Mouse (Mus musculus): ENCODE results near the gene Ubox5. TPM values are rescaled to one million over a fixed set of nuclear protein-coding genes. Genes with fewer than 3 reads are reported as not detected.

Ubox5 gene
- total and polyA plus RNA-seq, 3 experiments, result 5.5 to 10.6 (median 7.0) TPM

DNA sequence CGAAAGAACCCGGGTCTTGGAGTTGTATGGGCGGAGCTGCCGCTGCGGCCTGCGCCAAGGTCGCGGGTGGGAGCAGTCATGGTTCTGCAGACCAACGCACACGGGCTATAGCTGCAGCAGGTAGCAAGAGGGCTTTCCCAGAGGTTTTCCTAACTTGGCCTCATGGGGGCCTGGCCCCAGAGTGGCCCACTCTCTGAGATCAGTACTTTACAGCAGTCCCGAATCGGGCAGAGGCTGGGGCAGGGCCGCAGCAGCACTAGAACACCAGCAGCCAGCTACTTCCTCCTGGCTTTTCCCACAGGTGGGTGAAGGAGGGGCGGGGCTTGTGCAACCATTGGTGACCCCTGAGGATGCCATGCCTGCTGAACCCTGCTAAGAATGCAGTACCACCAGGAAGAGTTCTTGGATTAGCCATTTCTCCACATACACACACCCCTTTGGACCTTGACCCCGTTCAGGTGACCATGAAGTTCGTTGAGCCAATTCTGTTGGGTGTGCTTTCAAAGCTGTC, 8.3 kb upstream of the Ubox5 start:
- TF ChIP-seq POLR2A (IDR thresholded peaks at IDR 0.05; ENCODE audit: low read depth, low read length) (no peak), JUND (conservative IDR thresholded peaks at IDR 0.05; ENCODE audit: low read depth, low read length) (no peak), MAZ (IDR thresholded peaks at IDR 0.05; ENCODE audit: low read depth, low read length) (no peak), CTCF (conservative IDR thresholded peaks at IDR 0.05 in 1 of 2, IDR thresholded peaks at IDR 0.05 in 1 of 2; ENCODE audit: low read depth in 2 of 2, low read length in 2 of 2) (no peak), SIN3A (IDR thresholded peaks at IDR 0.05; ENCODE audit: low read length) (no peak), E2F4 (IDR thresholded peaks at IDR 0.05; ENCODE audit: insufficient replicate concordance, low read depth, low read length) (no peak), ZKSCAN1 (IDR thresholded peaks at IDR 0.05; ENCODE audit: borderline replicate concordance, low read depth, low read length) (no peak), MEF2A (IDR thresholded peaks at IDR 0.05; ENCODE audit: borderline replicate concordance, low read depth, low read length) (no peak), TBP (conservative IDR thresholded peaks at IDR 0.05; ENCODE audit: low read depth, low read length) (no peak), MAX (IDR thresholded peaks at IDR 0.05; ENCODE audit: low read length) (no peak), PAX5 (IDR thresholded peaks at IDR 0.05; ENCODE audit: low read length) (no peak), POLR2AphosphoS2 (IDR thresholded peaks at IDR 0.05; ENCODE audit: low read depth, low read length) (no peak), TCF12 (IDR thresholded peaks at IDR 0.05; ENCODE audit: low read depth, low read length) (no peak), BHLHE40 (IDR thresholded peaks at IDR 0.05; ENCODE audit: low read depth, low read length) (no peak), USF2 (conservative IDR thresholded peaks at IDR 0.05; ENCODE audit: low read depth, low read length) (no peak), RCOR1 (conservative IDR thresholded peaks at IDR 0.05; ENCODE audit: low read depth, low read length) (no peak), USF1 (IDR thresholded peaks at IDR 0.05; ENCODE audit: low read depth, low read length) (no peak)
- dilution Hi-C loops (cut with MboI; ENCODE audit: extremely low pct_ligation_motif_present, extremely low pct_unique_long_range_greater_than_20kb, low sequenced_read_pairs), result no loop called here
- peaks cover 11 to 31% of the 10 kb centered on the region in 2 experiments for H3K4me1 ChIP-seq (ENCODE audit: control insufficient read depth in 1 of 2, insufficient read depth in 2 of 2)
- no peak overlapping the region for H3K27ac ChIP-seq (ENCODE audit: insufficient read depth, low read depth)
- peaks cover 3 to 33% of the 10 kb centered on the region in 2 experiments for H3K36me3 ChIP-seq (replicated peaks in 1 of 2; ENCODE audit: control insufficient read depth in 1 of 2, insufficient read depth in 1 of 2, low read length in 1 of 2)
- no peaks in the 10 kb centered on the region for H3K9me3 ChIP-seq (replicated peaks; ENCODE audit: low read length)
- H3K9ac ChIP-seq (ENCODE audit: insufficient read depth, low read depth), result no peak overlapping the region
- DNase-seq (ENCODE audit: extremely low read depth), result no peak
- H3K79me2 ChIP-seq (replicated peaks; ENCODE audit: control insufficient read depth, extremely low read depth, insufficient read depth, poor library complexity, severe bottlenecking), result no peaks in the 10 kb centered on the region
- H3K27me3 ChIP-seq (replicated peaks), result peaks cover 3% of the 10 kb centered on the region
- H3K4me3 ChIP-seq (replicated peaks in 1 of 3; ENCODE audit: low read depth in 2 of 3, low read length in 2 of 3, poor library complexity in 1 of 3), result no peak overlapping the region
- in situ Hi-C loops (cut with MboI; ENCODE audit: low pct_ligation_motif_present, low pct_unique_long_range_greater_than_20kb, low sequenced_read_pairs), result no loop called here
- no peak overlapping the region for H3K4me2 ChIP-seq (ENCODE audit: insufficient read depth, low read depth, poor library complexity, severe bottlenecking)

DNA sequence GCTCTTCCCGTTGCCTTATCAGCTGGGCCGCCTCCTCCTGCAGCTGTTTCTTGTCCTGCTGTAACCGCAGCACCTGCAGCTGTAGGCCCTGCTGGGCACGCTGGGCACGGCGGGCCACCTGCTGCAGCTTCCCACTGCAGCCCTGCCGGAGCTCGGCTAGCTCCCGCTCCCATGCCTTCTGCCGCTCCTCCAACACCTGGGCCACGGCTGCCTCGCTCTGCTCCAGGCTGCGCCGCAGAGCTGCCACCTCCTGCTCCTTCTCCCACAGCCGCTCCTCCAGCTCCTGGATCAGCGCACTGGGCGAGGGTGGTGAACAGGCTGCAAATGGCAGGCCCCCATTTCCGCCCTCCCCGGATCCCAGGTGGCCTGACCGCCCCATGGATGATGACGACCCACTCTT, 6.0 kb upstream of the Ubox5 start:
- Histone ChIP-seq H3K4me3 (replicated peaks in 1 of 3; ENCODE audit: low read depth in 2 of 3, low read length in 2 of 3, poor library complexity in 1 of 3) (no peak overlapping the region), H3K79me2 (replicated peaks; ENCODE audit: control insufficient read depth, extremely low read depth, insufficient read depth, poor library complexity, severe bottlenecking) (no peaks in the 10 kb centered on the region), H3K27ac (ENCODE audit: insufficient read depth, low read depth) (no peak overlapping the region), H3K9ac (ENCODE audit: insufficient read depth, low read depth) (no peak overlapping the region), H3K4me1 (ENCODE audit: control insufficient read depth in 1 of 2, insufficient read depth in 2 of 2) (peaks cover 13 to 27% of the 10 kb centered on the region in 2 experiments), H3K27me3 (replicated peaks) (no peaks in the 10 kb centered on the region), H3K36me3 (replicated peaks in 1 of 2; ENCODE audit: control insufficient read depth in 1 of 2, insufficient read depth in 1 of 2, low read length in 1 of 2) (peaks cover 3 to 33% of the 10 kb centered on the region in 2 experiments), H3K9me3 (replicated peaks; ENCODE audit: low read length) (no peaks in the 10 kb centered on the region), H3K4me2 (ENCODE audit: insufficient read depth, low read depth, poor library complexity, severe bottlenecking) (no peak overlapping the region)
- DNase-seq (ENCODE audit: extremely low read depth), result no peak
- dilution Hi-C loops (cut with MboI; ENCODE audit: extremely low pct_ligation_motif_present, extremely low pct_unique_long_range_greater_than_20kb, low sequenced_read_pairs) (no loop called here), in situ Hi-C loops (cut with MboI; ENCODE audit: low pct_ligation_motif_present, low pct_unique_long_range_greater_than_20kb, low sequenced_read_pairs) (no loop called here)
- TF ChIP-seq ETS1 (conservative IDR thresholded peaks at IDR 0.05; ENCODE audit: low read depth, low read length) (no peak), BHLHE40 (IDR thresholded peaks at IDR 0.05; ENCODE audit: low read depth, low read length) (no peak), SMC3 (IDR thresholded peaks at IDR 0.05; ENCODE audit: low read depth, low read length) (no peak)
